Comparison of ENCODE assay signal across 9 mouse cellular contexts in the genomic region with DNA sequence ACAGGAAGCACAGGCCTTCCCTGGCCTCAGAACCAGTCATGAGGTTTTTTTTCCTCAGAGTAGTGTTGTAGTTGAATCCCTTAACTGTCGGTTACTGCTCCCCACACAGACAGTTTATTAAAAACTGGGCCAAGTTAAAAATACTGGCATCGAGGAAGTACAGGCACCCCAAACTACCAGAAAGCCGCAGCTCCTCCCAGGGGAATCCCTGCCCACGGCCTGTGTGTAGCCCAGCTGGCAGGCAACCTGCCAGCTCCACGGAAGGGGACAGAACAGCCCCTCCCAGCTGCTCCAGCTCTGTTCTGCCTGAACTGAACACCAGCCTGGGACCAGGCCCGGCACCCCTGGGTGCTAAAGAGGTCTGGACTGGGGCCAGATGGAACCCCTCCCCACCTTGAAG. TPM values are rescaled to one million over a fixed set of nuclear protein-coding genes. Genes with fewer than 3 reads are reported as not detected.
DNase-seq lines count a peak whose midpoint lies in the region; ATAC-seq lines count a peak whose summit lies in the region.
"Had no signal": no experiment of that assay in that cellular context is flagged by ENCODE, and none has a peak within 500 bp of the region (broad histone marks: within the 10 kb centered on the region; RNA-seq: fewer than 3 reads in every experiment).

No protein-coding gene starts in this region.

- WGBS in forebrain, embryonic 10.5 days = 78% methylated on average over 6 of the region's 6 CpGs
- 26% methylated on average over 6 of the region's 6 CpGs for whole genome bisulfite sequencing in forebrain, embryonic 15.5 days
- 72% methylated on average over 6 of the region's 6 CpGs for WGBS in midbrain, embryonic 11.5 days
- WGBS in midbrain, embryonic 13.5 days = 39% methylated on average over 6 of the region's 6 CpGs
- 20% methylated on average over 6 of the region's 6 CpGs for WGBS in limb, embryonic 15.5 days

- no peak for DNase-seq in forebrain, embryonic 10.5 days (ENCODE audit: extremely low spot score, low spot score)
- DNase-seq in midbrain, embryonic 11.5 days (ENCODE audit: low spot score, missing footprints) = no peak
- peak; percentile 25 to 30 for DNase-seq in spleen, postnatal 14 days (ENCODE audit: low spot score in 2 of 2)
- no peak for DNase-seq in cerebellum, adult 9-11 months
- DNase-seq in layer of hippocampus, postnatal 14 days (ENCODE audit: low spot score in 2 of 2) = no peak

- no peaks in the 10 kb centered on the region for H3K9me3 ChIP-seq in forebrain, embryonic 10.5 days
- H3K9me3 ChIP-seq in forebrain, embryonic 15.5 days = no peaks in the 10 kb centered on the region
- no peaks in the 10 kb centered on the region for H3K9me3 ChIP-seq in midbrain, embryonic 11.5 days (ENCODE audit: control insufficient read depth, low read length)
- no peaks in the 10 kb centered on the region for H3K9me3 ChIP-seq in midbrain, embryonic 13.5 days
- no peaks in the 10 kb centered on the region for H3K9me3 ChIP-seq in limb, embryonic 15.5 days

- no peaks in the 10 kb centered on the region for H3K36me3 ChIP-seq in forebrain, embryonic 10.5 days (replicated peaks)
- H3K36me3 ChIP-seq in forebrain, embryonic 15.5 days = no peaks in the 10 kb centered on the region
- H3K36me3 ChIP-seq in midbrain, embryonic 11.5 days (ENCODE audit: control insufficient read depth, insufficient read depth, low read length) = no peaks in the 10 kb centered on the region
- no peaks in the 10 kb centered on the region for H3K36me3 ChIP-seq in midbrain, embryonic 13.5 days
- no peaks in the 10 kb centered on the region for H3K36me3 ChIP-seq in limb, embryonic 15.5 days

- ATAC-seq in forebrain, embryonic 15.5 days (replicated peaks) = no peak
- no peak for ATAC-seq in midbrain, embryonic 11.5 days (ENCODE audit: low FRiP score)
- ATAC-seq in midbrain, embryonic 13.5 days = no peak
- no peak for ATAC-seq in limb, embryonic 15.5 days (ENCODE audit: insufficient number of reproducible peaks, low FRiP score, low TSS enrichment, low read depth)

- H3K27me3 ChIP-seq in forebrain, embryonic 10.5 days (ENCODE audit: poor library complexity, severe bottlenecking) = peaks cover 86% of the 10 kb centered on the region
- peaks cover 11% of the 10 kb centered on the region; the same call in 1 of the 2 replicates for H3K27me3 ChIP-seq in forebrain, embryonic 15.5 days
- H3K27me3 ChIP-seq in midbrain, embryonic 11.5 days (ENCODE audit: control insufficient read depth, insufficient read depth, low read length) = peaks cover 64% of the 10 kb centered on the region
- H3K27me3 ChIP-seq in midbrain, embryonic 13.5 days = peaks cover 76% of the 10 kb centered on the region
- H3K27me3 ChIP-seq in limb, embryonic 15.5 days = peaks cover 3% of the 10 kb centered on the region; the same call in 1 of the 2 replicates

- no peak overlapping the region for H3K4me3 ChIP-seq in forebrain, embryonic 10.5 days
- no peak overlapping the region for H3K4me3 ChIP-seq in forebrain, embryonic 15.5 days
- no peak overlapping the region for H3K4me3 ChIP-seq in midbrain, embryonic 11.5 days (ENCODE audit: low read depth, low read length)
- no peak overlapping the region for H3K4me3 ChIP-seq in midbrain, embryonic 13.5 days (replicated peaks)
- H3K4me3 ChIP-seq in limb, embryonic 15.5 days = no peak overlapping the region

- no peak overlapping the region for H3K9ac ChIP-seq in forebrain, embryonic 15.5 days (replicated peaks)
- H3K9ac ChIP-seq in midbrain, embryonic 11.5 days (ENCODE audit: low read length) = 0 out of 2 replicates have a peak overlapping the region, but pooled peaks have one; percentile 24
- H3K9ac ChIP-seq in midbrain, embryonic 13.5 days (replicated peaks) = no peak overlapping the region
- no peak overlapping the region for H3K9ac ChIP-seq in limb, embryonic 15.5 days

- H3K4me2 ChIP-seq in forebrain, embryonic 15.5 days (replicated peaks) = no peak overlapping the region
- H3K4me2 ChIP-seq in midbrain, embryonic 11.5 days = no peak overlapping the region
- no peak overlapping the region for H3K4me2 ChIP-seq in midbrain, embryonic 13.5 days (replicated peaks)
- no peak overlapping the region for H3K4me2 ChIP-seq in limb, embryonic 15.5 days

- peaks cover 97% of the 10 kb centered on the region for H3K4me1 ChIP-seq in forebrain, embryonic 10.5 days
- peaks cover 64% of the 10 kb centered on the region for H3K4me1 ChIP-seq in forebrain, embryonic 15.5 days
- peaks cover 40% of the 10 kb centered on the region for H3K4me1 ChIP-seq in midbrain, embryonic 11.5 days (ENCODE audit: control insufficient read depth, insufficient read depth, low read length)
- H3K4me1 ChIP-seq in midbrain, embryonic 13.5 days (replicated peaks) = peaks cover 81% of the 10 kb centered on the region
- H3K4me1 ChIP-seq in limb, embryonic 15.5 days = peaks cover 85% of the 10 kb centered on the region

- H3K27ac ChIP-seq in forebrain, embryonic 10.5 days = peak overlapping the region; percentile 32
- H3K27ac ChIP-seq in forebrain, embryonic 15.5 days (replicated peaks) = no peak overlapping the region
- H3K27ac ChIP-seq in midbrain, embryonic 11.5 days (ENCODE audit: low read depth, low read length) = no peak overlapping the region
- no peak overlapping the region for H3K27ac ChIP-seq in midbrain, embryonic 13.5 days
- H3K27ac ChIP-seq in limb, embryonic 15.5 days = peak overlapping the region; percentile 39
- H3K27ac ChIP-seq: kidney, postnatal 0 days had no signal

RNA-seq across cellular contexts. Expression of a gene that starts 11.3 kb away (rescaled TPM):
- 200 and 274 TPM in 2 replicates for polyA plus RNA-seq in forebrain, embryonic 10.5 days (2016; fragmentation: Nextera tagmentation; extraction: Ambion mirVana)
- polyA plus RNA-seq in forebrain, embryonic 15.5 days (2015; fragmentation: Nextera tagmentation; extraction: Ambion mirVana) = 29.7 and 48.5 TPM in 2 replicates
- polyA plus RNA-seq in midbrain, embryonic 11.5 days (2014; fragmentation: Nextera tagmentation; extraction: Ambion mirVana) = 75.1 and 76.7 TPM in 2 replicates
- 117 and 118 TPM in 2 replicates for polyA plus RNA-seq in midbrain, embryonic 13.5 days (2015; fragmentation: Nextera tagmentation; extraction: Ambion mirVana)
- 599 and 855 TPM in 2 replicates for polyA plus RNA-seq in limb, embryonic 15.5 days (2015; fragmentation: Nextera tagmentation; extraction: Ambion mirVana)
- total RNA-seq in layer of hippocampus, postnatal 14 days (2021) = 1 to 10 TPM; 1.9 to 2.3 TPM

Comparison
In these comparisons a context has a peak if more than half of its experiments do, and no peak if none do; other contexts are left out.
1. H3K27ac ChIP-seq: peak in forebrain, embryonic 10.5 days (single experiment) and limb, embryonic 15.5 days (single experiment); none in forebrain, embryonic 15.5 days (single experiment), midbrain, embryonic 11.5 days (single experiment) and midbrain, embryonic 13.5 days (single experiment).
2. DNase-seq: peak in spleen, postnatal 14 days (2 of 2); none in forebrain, embryonic 10.5 days (single experiment), midbrain, embryonic 11.5 days (single experiment), cerebellum, adult 9-11 months (single experiment) and layer of hippocampus, postnatal 14 days (0 of 2).